Mouse (Mus musculus) heart, embryonic 11.5 days (tissue): Measurements from ENCODE around the gene B4gat1. TPM values are rescaled to one million over a fixed set of nuclear protein-coding genes. Genes with fewer than 3 reads are reported as not detected.

Source experiments
- ATAC-seq: fragments of 200-750 bp; cut with Nextera tagmentation; replicated peaks from 2 replicates; pipeline ENCODE4 v1.8.0; 2017; ENCODE audit warnings: moderate library complexity; ENCODE audit not compliant: insufficient number of reproducible peaks, low FRiP score, low TSS enrichment
- H3K27ac ChIP-seq: fragments of 300-500 bp; sonication (generic); 2 replicates; pipeline ENCODE4 v1.5.1; 2014; ENCODE audit warnings: mild to moderate bottlenecking, low read depth, low read length
- H3K27me3 ChIP-seq: fragments of 300-500 bp; sonication (generic); 2 replicates; pipeline ENCODE4 v1.6.1; 2014; ENCODE audit warnings: mild to moderate bottlenecking, low read length, mixed read lengths; ENCODE audit not compliant: control insufficient read depth, insufficient read depth
- H3K36me3 ChIP-seq: fragments of 300-500 bp; sonication (generic); 2 replicates; pipeline ENCODE4 v1.6.1; 2014; ENCODE audit warnings: mild to moderate bottlenecking, low read length, moderate library complexity, mixed read lengths; ENCODE audit not compliant: control insufficient read depth, insufficient read depth
- H3K4me1 ChIP-seq: fragments of 300-500 bp; sonication (generic); 2 replicates; pipeline ENCODE4 v1.6.1; 2014; ENCODE audit warnings: low read length; ENCODE audit not compliant: control insufficient read depth, insufficient read depth
- H3K4me2 ChIP-seq: fragments of 300-500 bp; sonication (generic); 2 replicates; pipeline ENCODE4 v1.6.1; 2014; ENCODE audit warnings: mild to moderate bottlenecking, moderate library complexity
- H3K4me3 ChIP-seq: fragments of 300-500 bp; sonication (generic); 2 replicates; pipeline ENCODE4 v1.5.1; 2014; ENCODE audit warnings: low read depth, low read length
- H3K9ac ChIP-seq: fragments of 300-500 bp; sonication (generic); 2 replicates; pipeline ENCODE4 v1.6.1; 2014; ENCODE audit warnings: mild to moderate bottlenecking, low read depth, low read length, moderate library complexity
- H3K9me3 ChIP-seq: fragments of 300-500 bp; sonication (generic); replicated peaks from 2 replicates; pipeline ENCODE4 v1.6.1; 2016; ENCODE audit warnings: low read length; ENCODE audit not compliant: control insufficient read depth
- WGBS: fragments of 180-500 bp; shearing (Covaris S2); extraction: QIAGEN DNeasy Blood & Tissue Kit; methylation state at CpG from one replicate; pipeline ENCODE4 v1.1.7; 2014; ENCODE audit not compliant: insufficient replicate concordance; 5-methylcytosine and 5-hydroxymethylcytosine counted together
- polyA plus RNA-seq: library from polyadenylated mRNA; unstranded; fragments of >200 nt; fragmentation: Nextera tagmentation; extraction: Ambion mirVana; gene quantifications from 2 replicates; pipeline ENCODE4 v1.2.1, GENCODE M21; 2014

B4gat1 gene
- polyA plus RNA-seq = 37.4 and 46.9 TPM in 2 replicates

DNA sequence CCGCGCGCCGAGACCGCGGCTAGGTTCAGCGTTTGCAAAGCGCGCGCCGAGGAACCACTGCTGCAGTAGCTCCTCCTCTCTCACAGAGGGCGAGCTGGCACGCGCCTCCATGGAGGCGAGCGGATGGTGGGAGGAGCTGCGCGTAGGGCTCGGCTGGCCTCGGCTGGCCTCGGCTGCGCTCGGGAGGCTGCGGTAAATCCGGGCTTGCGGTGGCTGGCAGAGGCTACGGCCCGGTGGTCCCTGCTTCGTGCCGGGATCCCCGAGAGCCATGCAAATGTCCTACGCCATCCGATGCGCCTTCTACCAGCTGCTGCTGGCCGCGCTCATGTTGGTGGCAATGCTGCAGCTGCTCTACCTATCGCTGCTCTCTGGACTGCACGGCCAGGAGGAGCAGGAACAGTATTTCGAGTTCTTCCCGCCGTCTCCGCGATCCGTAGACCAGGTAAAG is at the start of gene B4gat1, which contains the start of gene AC124502.3:
TSS of gene B4gat1 (plus strand) at position 118 of the 448 bp plus-strand sequence.
TSS of gene AC124502.3 (plus strand) at position 183 of the 448 bp plus-strand sequence.
- peak within 1 kb of the TSS; percentile 57; the same call in 1 of the 2 replicates for H3K27ac ChIP-seq
- H3K4me2 ChIP-seq = peak within 1 kb of the TSS; percentile 95
- no peaks in the 10 kb centered on the region for H3K9me3 ChIP-seq
- H3K4me1 ChIP-seq = peaks cover 20% of the 10 kb centered on the region
- peak within 1 kb of the TSS; percentile 76 for H3K4me3 ChIP-seq
- no peaks in the 10 kb centered on the region for H3K27me3 ChIP-seq
- peak within 1 kb of the TSS; percentile 88 for H3K9ac ChIP-seq
- no peaks in the 10 kb centered on the region for H3K36me3 ChIP-seq
- WGBS = under 1% methylated on average over 43 of the region's 44 CpGs
- ATAC-seq = peak; percentile 82

DNA sequence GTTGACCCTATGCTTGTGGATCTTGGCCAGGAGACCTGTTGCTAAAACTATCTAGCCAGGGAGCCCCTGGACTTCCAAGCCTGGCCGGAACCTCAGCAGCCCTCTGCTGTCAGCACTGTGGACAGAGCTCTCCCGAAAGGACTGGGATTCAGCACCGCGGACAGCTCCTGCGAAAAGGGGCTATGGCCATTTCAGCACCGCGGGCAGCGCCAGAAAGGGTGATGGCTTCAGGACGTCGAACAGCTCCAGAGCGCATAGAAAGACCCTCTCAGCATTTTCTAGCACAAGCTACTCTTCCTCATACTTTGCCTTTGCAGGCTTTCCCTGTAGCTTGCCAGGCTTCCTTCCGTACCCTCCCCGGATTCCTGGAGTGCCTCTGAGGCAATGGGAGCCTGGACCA is 49.6 kb upstream of the B4gat1 start:
- Histone ChIP-seq H3K36me3 (no peaks in the 10 kb centered on the region), H3K9ac (no peak overlapping the region), H3K27ac (no peak overlapping the region), H3K4me3 (no peak overlapping the region), H3K9me3 (no peaks in the 10 kb centered on the region), H3K27me3 (peaks cover 49% of the 10 kb centered on the region), H3K4me2 (no peak overlapping the region), H3K4me1 (peaks cover 25% of the 10 kb centered on the region)
- ATAC-seq = no peak
- 5% methylated on average over 13 of the region's 13 CpGs for WGBS

DNA sequence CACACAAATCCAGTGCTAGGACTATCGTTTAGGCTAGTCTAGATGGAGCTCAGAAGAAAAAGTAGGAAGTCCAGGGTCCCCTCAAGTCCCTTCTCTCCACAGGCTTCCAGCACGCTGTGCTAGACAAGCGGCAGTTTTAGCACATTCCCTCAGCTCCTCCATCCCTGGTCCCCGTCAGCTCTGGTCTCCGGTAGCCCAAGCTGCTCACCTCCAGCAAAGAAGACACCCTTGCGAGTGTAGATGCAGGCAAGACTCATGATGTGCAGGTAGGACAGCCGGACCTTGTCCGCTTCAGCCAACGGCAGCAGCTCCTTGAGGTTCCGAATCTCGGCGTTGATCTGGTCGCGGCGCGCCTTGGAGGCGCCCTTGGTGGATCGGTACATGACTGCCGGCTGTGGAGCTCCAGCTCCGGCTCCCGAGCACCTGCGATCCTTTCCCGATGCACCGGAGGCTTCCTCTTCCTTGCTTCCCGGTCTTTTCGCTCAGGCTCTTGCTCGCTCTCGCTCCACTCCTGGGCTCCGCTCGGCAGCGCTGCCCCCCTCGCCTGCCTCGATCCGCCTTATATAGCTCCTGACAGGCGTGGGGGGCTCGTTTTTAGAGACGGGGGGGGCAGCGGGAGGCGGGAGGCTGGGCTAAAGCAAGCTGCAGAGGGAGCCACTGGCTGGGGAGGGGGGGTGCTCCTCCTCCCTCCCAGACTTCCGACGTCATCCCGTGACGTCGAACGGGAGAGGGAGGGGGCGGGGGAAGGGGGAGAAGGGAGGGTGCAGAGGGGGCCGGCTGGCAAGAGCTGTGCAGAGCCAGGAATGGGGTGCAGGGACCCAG is 49.0 kb upstream of the B4gat1 start:
- Histone ChIP-seq H3K4me2 (peak overlapping the region; percentile 59; the same call in 1 of the 2 replicates), H3K27me3 (peaks cover 44% of the 10 kb centered on the region), H3K4me3 (no peak overlapping the region), H3K9ac (no peak overlapping the region), H3K36me3 (no peaks in the 10 kb centered on the region), H3K4me1 (peaks cover 28% of the 10 kb centered on the region), H3K27ac (no peak overlapping the region), H3K9me3 (no peaks in the 10 kb centered on the region)
- WGBS = 20% methylated on average over 47 of the region's 47 CpGs
- no peak for ATAC-seq

DNA sequence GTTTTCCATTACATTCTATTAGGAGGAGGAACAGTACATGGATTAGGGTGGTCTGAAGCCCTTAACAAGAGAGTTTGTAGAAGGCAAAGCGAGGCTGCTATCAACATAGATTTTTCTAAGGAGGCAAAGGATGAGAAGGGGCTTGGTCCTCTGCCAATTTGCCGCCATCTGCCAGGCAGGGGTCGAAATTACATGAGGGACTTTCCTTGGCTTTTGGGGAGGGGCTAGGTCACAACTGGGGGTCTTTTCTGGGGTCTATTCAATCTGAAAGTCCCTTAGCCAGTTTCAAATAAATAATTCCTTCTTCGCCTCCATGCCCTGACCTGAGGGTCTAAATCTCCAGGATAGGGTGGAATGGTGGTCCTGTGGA is 48.4 kb upstream of the B4gat1 start, which contains the start of gene Npas4:
TSS of gene Npas4 (minus strand) at position 61 of the 370 bp plus-strand sequence.
- peaks cover 39% of the 10 kb centered on the region for H3K27me3 ChIP-seq
- H3K9ac ChIP-seq = no peak within 1 kb of the TSS
- 14% methylated on average over 4 of the region's 4 CpGs for WGBS
- ATAC-seq = no peak
- no peaks in the 10 kb centered on the region for H3K9me3 ChIP-seq
- peak within 1 kb of the TSS; percentile 59 for H3K4me2 ChIP-seq
- no peak within 1 kb of the TSS for H3K27ac ChIP-seq
- H3K4me1 ChIP-seq = peaks cover 28% of the 10 kb centered on the region
- peak within 1 kb of the TSS; percentile 8; the same call in 1 of the 2 replicates for H3K4me3 ChIP-seq
- H3K36me3 ChIP-seq = no peaks in the 10 kb centered on the region

DNA sequence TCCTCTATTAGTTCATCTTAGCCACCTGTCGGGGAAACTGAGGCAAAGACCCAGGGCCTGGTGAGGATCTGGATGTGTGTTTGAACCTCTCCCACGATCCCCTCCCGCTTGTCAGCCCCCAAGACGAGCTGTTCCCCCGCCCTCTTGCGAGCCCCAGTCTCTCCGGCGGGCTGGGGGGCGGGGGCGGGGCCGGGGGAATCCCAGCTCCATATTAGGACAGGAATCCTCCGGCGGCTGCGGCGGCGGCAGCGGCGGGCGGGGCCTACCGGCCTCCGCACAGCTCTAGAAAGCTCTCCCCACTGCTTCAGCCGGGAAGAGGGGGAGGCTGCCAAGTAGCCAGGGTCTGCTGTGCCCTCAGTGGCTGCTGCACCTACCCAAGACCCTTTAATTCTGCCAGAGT is 47.9 kb upstream of the B4gat1 start:
- Histone ChIP-seq H3K27me3 (peaks cover 34% of the 10 kb centered on the region), H3K27ac (no peak overlapping the region), H3K36me3 (no peaks in the 10 kb centered on the region), H3K9me3 (no peaks in the 10 kb centered on the region), H3K4me3 (peak overlapping the region; percentile 8; the same call in 1 of the 2 replicates), H3K9ac (no peak overlapping the region), H3K4me1 (peaks cover 28% of the 10 kb centered on the region), H3K4me2 (peak overlapping the region; percentile 59)
- 2% methylated on average over 20 of the region's 22 CpGs for WGBS
- ATAC-seq = no peak

DNA sequence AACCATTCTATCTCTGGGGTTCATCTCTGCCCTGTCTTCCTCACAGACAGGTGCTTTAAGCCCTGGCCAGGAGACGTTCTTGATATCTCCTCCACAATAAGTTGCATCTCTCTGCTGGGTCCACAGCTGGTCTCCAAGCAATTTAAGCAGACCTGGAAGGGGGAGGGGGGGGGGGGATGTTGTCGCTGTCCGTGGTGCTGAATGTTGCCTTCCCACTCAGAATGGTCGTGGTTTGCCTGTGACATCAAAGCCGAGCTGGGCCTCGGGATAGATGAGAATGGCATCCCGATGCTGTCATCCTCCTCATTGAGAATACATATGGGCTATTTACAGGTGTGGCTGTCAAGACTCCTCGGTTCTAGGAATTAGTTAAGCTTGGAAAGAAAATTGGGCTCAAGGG is 46.3 kb upstream of the B4gat1 start:
- H3K9me3 ChIP-seq = no peaks in the 10 kb centered on the region
- WGBS = 9% methylated on average over 8 of the region's 8 CpGs
- ATAC-seq = no peak
- no peak overlapping the region for H3K9ac ChIP-seq
- H3K4me1 ChIP-seq = peaks cover 28% of the 10 kb centered on the region
- peaks cover 25% of the 10 kb centered on the region for H3K27me3 ChIP-seq
- no peak overlapping the region for H3K4me3 ChIP-seq
- H3K36me3 ChIP-seq = no peaks in the 10 kb centered on the region
- peak overlapping the region; percentile 31 for H3K4me2 ChIP-seq
- H3K27ac ChIP-seq = no peak overlapping the region

DNA sequence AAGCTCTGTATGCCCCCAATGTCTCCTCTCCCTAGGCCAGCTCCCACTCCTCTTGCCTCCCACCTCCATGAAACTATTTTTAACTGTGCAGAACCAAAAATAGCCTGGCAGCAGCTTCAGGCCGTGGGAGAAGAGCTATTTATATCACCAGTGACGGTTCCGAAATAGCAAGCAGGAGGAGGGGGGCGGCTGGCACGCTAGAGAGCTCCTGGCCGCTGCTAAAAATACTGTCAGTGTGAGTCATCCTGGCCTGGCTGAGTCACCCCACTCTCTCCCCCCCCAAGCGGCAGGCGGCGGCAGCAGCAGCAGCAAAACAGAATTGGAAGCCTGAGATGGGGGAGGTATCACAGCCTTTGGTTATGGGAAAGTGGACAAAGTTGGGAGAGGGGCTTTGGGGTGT is 45.7 kb upstream of the B4gat1 start:
- Histone ChIP-seq H3K9ac (no peak overlapping the region), H3K36me3 (no peaks in the 10 kb centered on the region), H3K9me3 (no peaks in the 10 kb centered on the region), H3K4me2 (peak overlapping the region; percentile 31), H3K4me1 (peaks cover 28% of the 10 kb centered on the region), H3K27ac (0 out of 2 replicates have a peak overlapping the region, but pooled peaks have one; percentile 29), H3K4me3 (no peak overlapping the region), H3K27me3 (peaks cover 25% of the 10 kb centered on the region)
- peak; percentile 74 for ATAC-seq
- under 1% methylated on average over 9 of the region's 9 CpGs for WGBS

DNA sequence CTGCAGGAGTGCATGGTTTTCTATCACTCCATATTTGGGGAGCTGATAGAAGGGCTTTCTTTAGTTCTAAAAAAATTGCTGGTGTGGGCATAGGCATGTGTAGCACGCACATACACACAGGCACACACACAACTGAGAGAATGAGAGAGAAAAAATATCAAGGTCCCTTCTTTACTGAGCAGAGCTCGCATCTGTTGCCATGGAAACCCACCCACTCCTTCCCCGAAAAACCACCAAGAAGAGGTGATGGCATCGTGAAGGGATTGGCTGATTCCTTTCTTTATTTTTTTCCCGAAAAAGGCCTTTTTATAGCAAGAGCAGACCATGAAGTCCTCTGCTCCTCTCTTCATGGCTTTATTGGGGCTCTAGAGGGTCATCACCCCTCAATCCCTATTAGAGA is 44.6 kb upstream of the B4gat1 start:
- Histone ChIP-seq H3K9ac (no peak overlapping the region), H3K4me2 (no peak overlapping the region), H3K9me3 (no peaks in the 10 kb centered on the region), H3K4me3 (no peak overlapping the region), H3K27ac (no peak overlapping the region), H3K4me1 (peaks cover 28% of the 10 kb centered on the region), H3K27me3 (peaks cover 25% of the 10 kb centered on the region), H3K36me3 (no peaks in the 10 kb centered on the region)
- WGBS = 61% methylated on average over 5 of the region's 5 CpGs
- ATAC-seq = no peak
